Mouse (Mus musculus): ENCODE measurements around the gene Zfp503. TPM values are rescaled to one million over a fixed set of nuclear protein-coding genes. Genes with fewer than 3 reads are reported as not detected.

Zfp503 gene
- polyA plus RNA-seq, 1 experiment from 2014 or later = 4.4 TPM

Small RNA genes lying within 50 kb of the gene (microRNA-seq; reads per million reads assigned to microRNA genes)
- gene Gm27532 = not detected

Other genes with a start within 250 kb of the Zfp503 start
- gene Samd8, start 239.1 kb downstream of the Zfp503 start, polyA plus RNA-seq (2014; fragmentation: Nextera tagmentation; extraction: Ambion mirVana) = 18.9 and 25.4 TPM in 2 replicates
- not detected in 2 replicates for gene Dusp13, start 238.4 kb downstream of the Zfp503 start, polyA plus RNA-seq (2014; fragmentation: Nextera tagmentation; extraction: Ambion mirVana)
- gene Vdac2, start 164.4 kb downstream of the Zfp503 start, polyA plus RNA-seq (2014; fragmentation: Nextera tagmentation; extraction: Ambion mirVana) = 292 TPM in 2 replicates
- 30.9 and 38.6 TPM in 2 replicates for gene Comtd1, start 140.6 kb downstream of the Zfp503 start, polyA plus RNA-seq (2014; fragmentation: Nextera tagmentation; extraction: Ambion mirVana)
- 0.31 TPM in 1 of 2 replicates, not detected in the other for gene Lrmda, start 30.1 kb upstream of the Zfp503 start, polyA plus RNA-seq (2014; fragmentation: Nextera tagmentation; extraction: Ambion mirVana)

Data from forebrain, embryonic 14.5 days (tissue).